Mouse (Mus musculus) cerebellum, postnatal 10 days (tissue): ENCODE measurements at regions not wholly inside any gene's neighbourhood (a gene's known extent, or its start where the extent isn't known, plus 50 kb on each side); places are given as distances from the start of the nearest gene placed in this dataset.
A peak's percentile ranks its signal among the peaks of the same experiment; 100 is the strongest.

Experiments
- DNase-seq, 2 experiments: peaks; one replicate each; pipeline ENCODE4 v3.0.0; 2021; ENCODE audit warnings: mixed read lengths in 2 of 2

GRCm38 (mm10) chr5:103374162-103374561, 50.8 kb upstream of the Ptpn13 start:
- no peak for DNase-seq

GRCm38 (mm10) chr5:103373089-103373488, 51.9 kb upstream of the Ptpn13 start:
- DNase-seq: no peak

- DNase-seq: no peak
These were observed 54.5 kb upstream of the Ptpn13 start for GRCm38 (mm10) chr5:103370456-103370855.

- DNase-seq: no peak
These were observed 56.0 kb upstream of the Ptpn13 start for GRCm38 (mm10) chr5:103368993-103369392.

GRCm38 (mm10) chr5:103367201-103367671, 57.8 kb upstream of the Ptpn13 start:
- no peak for DNase-seq

GRCm38 (mm10) chr5:103365700-103366448, 59.1 kb upstream of the Ptpn13 start:
- no peak for DNase-seq

- DNase-seq: no peak
These were observed 59.9 kb upstream of the Ptpn13 start for GRCm38 (mm10) chr5:103364791-103365699.

GRCm38 (mm10) chr5:103360775-103361247, 64.2 kb upstream of the Ptpn13 start:
- DNase-seq: no peak

- DNase-seq: no peak
These were observed 64.6 kb upstream of the Ptpn13 start for GRCm38 (mm10) chr5:103360360-103360759.

- no peak for DNase-seq
These were observed 67.4 kb upstream of the Ptpn13 start for GRCm38 (mm10) chr5:103357558-103357957.

GRCm38 (mm10) chr5:103356500-103356899, 68.5 kb upstream of the Ptpn13 start:
- peak in 1 of 2 experiments; percentile 25 for DNase-seq

GRCm38 (mm10) chr5:103355372-103356300, 69.4 kb upstream of the Ptpn13 start:
- peak; percentile 71 to 80 for DNase-seq

GRCm38 (mm10) chr5:103343869-103344268, 81.1 kb upstream of the Ptpn13 start:
- DNase-seq: peak; percentile 33 to 51

- peak; percentile 93 to 94 for DNase-seq
These were observed 83.5 kb upstream of the Ptpn13 start for GRCm38 (mm10) chr5:103341456-103341855.

- DNase-seq: no peak
These were observed 84.4 kb upstream of the Ptpn13 start for GRCm38 (mm10) chr5:103340626-103341025.

- DNase-seq: peak; percentile 43 to 61
These were observed 88.1 kb upstream of the Ptpn13 start for GRCm38 (mm10) chr5:103336689-103337490.

GRCm38 (mm10) chr5:103335916-103336688, 88.9 kb upstream of the Ptpn13 start:
- DNase-seq: peak; percentile 53 to 56

GRCm38 (mm10) chr5:103326412-103326811, 98.6 kb upstream of the Ptpn13 start:
- no peak for DNase-seq

- DNase-seq: no peak
These were observed 104.7 kb upstream of the Ptpn13 start for GRCm38 (mm10) chr5:103320341-103320740.

GRCm38 (mm10) chr5:103309806-103310525, 98.8 kb upstream of the Mapk10 start:
- no peak for DNase-seq
